ENCODE assay signal across 23 mouse cellular contexts in the genomic region with DNA sequence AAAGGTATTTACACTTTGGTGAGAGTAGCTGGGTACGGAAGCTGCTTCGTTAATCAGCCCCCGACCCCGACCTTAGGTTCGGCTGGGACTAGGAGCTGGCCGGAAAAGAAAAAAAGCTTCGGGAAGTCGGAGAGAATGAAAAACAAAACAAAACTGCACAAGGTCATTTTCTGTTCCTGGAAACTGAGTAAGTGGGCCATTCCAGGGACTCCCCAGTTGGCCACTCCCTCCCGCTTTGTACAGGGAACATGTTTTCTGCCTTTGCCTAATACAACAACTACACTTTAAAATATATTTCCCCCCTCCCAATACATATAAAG. TPM values are rescaled to one million over a fixed set of nuclear protein-coding genes. Genes with fewer than 3 reads are reported as not detected.
DNase-seq lines count a peak whose midpoint lies in the region; ATAC-seq and TF ChIP-seq lines count a peak whose summit lies in the region.
"Had no signal": no experiment of that assay in that cellular context is flagged by ENCODE, and none has a peak within 500 bp of the region (broad histone marks: within the 10 kb centered on the region; RNA-seq: fewer than 3 reads in every experiment).

No protein-coding gene starts in this region.

- WGBS in intestine, embryonic 14.5 days, result 5% methylated on average over 9 of the region's 9 CpGs
- 4% methylated on average over 9 of the region's 9 CpGs for WGBS in intestine, postnatal 0 days
- under 1% methylated on average over 9 of the region's 9 CpGs for WGBS in limb, embryonic 12.5 days

- peak; percentile 56 for DNase-seq in embryo, embryonic 10.5 days (ENCODE audit: low spot score)
- DNase-seq in embryo, embryonic 10 days (ENCODE audit: low spot score), result no peak
- peak; percentile 59 for DNase-seq in intestine, embryonic 14.5 days (ENCODE audit: low spot score)
- DNase-seq in left cerebral cortex, postnatal 10 days (ENCODE audit: extremely low spot score in 1 of 2, low spot score in 2 of 2), result no peak
- DNase-seq in frontal cortex, postnatal 14 days (ENCODE audit: low spot score in 2 of 2), result no peak
- DNase-seq: adrenal gland, adult 8-10 months; adrenal gland, postnatal 36 days; cerebellum, adult 2 months; gastrocnemius, postnatal 10 days; heart, postnatal 36 days had no signal

- H3K4me1 ChIP-seq in intestine, embryonic 14.5 days (replicated peaks; ENCODE audit: control insufficient read depth, insufficient read depth, low read length), result 0 out of 2 replicates have a peak, but pooled peaks cover 3% of the 10 kb centered on the region
- no peaks in the 10 kb centered on the region for H3K4me1 ChIP-seq in intestine, postnatal 0 days (replicated peaks; ENCODE audit: control insufficient read depth, insufficient read depth, low read length)
- peaks cover 35% of the 10 kb centered on the region for H3K4me1 ChIP-seq in limb, embryonic 12.5 days (replicated peaks)
- H3K4me1 ChIP-seq: embryonic facial prominence, embryonic 10.5 days; forebrain, embryonic 15.5 days; heart, embryonic 13.5 days; hindbrain, embryonic 12.5 days had no signal

- H3K27me3 ChIP-seq in intestine, embryonic 14.5 days (replicated peaks; ENCODE audit: control insufficient read depth, insufficient read depth, low read length), result peaks cover 97% of the 10 kb centered on the region
- H3K27me3 ChIP-seq in intestine, postnatal 0 days (replicated peaks; ENCODE audit: control insufficient read depth, insufficient read depth, low read length), result peaks cover 96% of the 10 kb centered on the region
- H3K27me3 ChIP-seq in limb, embryonic 12.5 days, result peaks cover 74% of the 10 kb centered on the region

- H3K4me3 ChIP-seq in intestine, embryonic 14.5 days (ENCODE audit: low read depth, low read length), result no peak overlapping the region
- H3K4me3 ChIP-seq in intestine, postnatal 0 days (ENCODE audit: low read depth, low read length), result no peak overlapping the region
- peak overlapping the region; percentile 99 for H3K4me3 ChIP-seq in limb, embryonic 12.5 days (replicated peaks)
- H3K4me3 ChIP-seq: embryonic facial prominence, embryonic 10.5 days; forebrain, embryonic 15.5 days; heart, embryonic 13.5 days; hindbrain, embryonic 12.5 days had no signal

- H3K9ac ChIP-seq in intestine, embryonic 14.5 days (ENCODE audit: low read length), result no peak overlapping the region
- H3K9ac ChIP-seq in intestine, postnatal 0 days (ENCODE audit: low read depth, low read length), result no peak overlapping the region
- H3K9ac ChIP-seq in limb, embryonic 12.5 days (replicated peaks), result peak overlapping the region; percentile 99
- H3K9ac ChIP-seq: forebrain, embryonic 15.5 days; heart, embryonic 13.5 days; hindbrain, embryonic 12.5 days had no signal

- H3K27ac ChIP-seq in intestine, embryonic 14.5 days (ENCODE audit: low read depth), result no peak overlapping the region
- no peak overlapping the region for H3K27ac ChIP-seq in intestine, postnatal 0 days (ENCODE audit: low read depth, low read length)
- peak overlapping the region; percentile 98 for H3K27ac ChIP-seq in limb, embryonic 12.5 days
- H3K27ac ChIP-seq: embryonic facial prominence, embryonic 10.5 days; forebrain, embryonic 15.5 days; heart, embryonic 13.5 days; hindbrain, embryonic 12.5 days had no signal

- H3K4me2 ChIP-seq in intestine, embryonic 14.5 days (ENCODE audit: low read length), result no peak overlapping the region
- H3K4me2 ChIP-seq in intestine, postnatal 0 days (replicated peaks; ENCODE audit: low read depth), result no peak overlapping the region
- H3K4me2 ChIP-seq in limb, embryonic 12.5 days, result peak overlapping the region; percentile 96
- H3K4me2 ChIP-seq: forebrain, embryonic 15.5 days; heart, embryonic 13.5 days; hindbrain, embryonic 12.5 days had no signal

- H3K9me3 ChIP-seq in intestine, embryonic 14.5 days (ENCODE audit: control insufficient read depth, low read length), result no peaks in the 10 kb centered on the region
- no peaks in the 10 kb centered on the region for H3K9me3 ChIP-seq in intestine, postnatal 0 days (ENCODE audit: control insufficient read depth)
- no peaks in the 10 kb centered on the region for H3K9me3 ChIP-seq in limb, embryonic 12.5 days
- H3K9me3 ChIP-seq: embryonic facial prominence, embryonic 10.5 days; forebrain, embryonic 15.5 days; G1E; heart, embryonic 13.5 days; hindbrain, embryonic 12.5 days had no signal

- TF ChIP-seq CTCF in intestine, postnatal 0 days (IDR thresholded peaks at IDR 0.05; ENCODE audit: low read depth), result no peak

- H3K36me3 ChIP-seq in intestine, embryonic 14.5 days (ENCODE audit: control insufficient read depth, insufficient read depth, low read length), result no peaks in the 10 kb centered on the region
- no peaks in the 10 kb centered on the region for H3K36me3 ChIP-seq in intestine, postnatal 0 days (ENCODE audit: control insufficient read depth, insufficient read depth)
- no peaks in the 10 kb centered on the region for H3K36me3 ChIP-seq in limb, embryonic 12.5 days
- H3K36me3 ChIP-seq: embryonic facial prominence, embryonic 10.5 days; forebrain, embryonic 15.5 days; G1E; heart, embryonic 13.5 days; hindbrain, embryonic 12.5 days had no signal

- intact Hi-C loops in left cerebral cortex, postnatal 10 days (cut with DNase I), result loop anchor here (10.0 kb wide), 1 partner anchor 48 kb away; a partner anchor contains a TSS

- no peak for ATAC-seq in intestine, embryonic 14.5 days (replicated peaks; ENCODE audit: low FRiP score, low TSS enrichment, low read depth)
- no peak for ATAC-seq in intestine, postnatal 0 days
- no peak for ATAC-seq in limb, embryonic 12.5 days (ENCODE audit: insufficient number of reproducible peaks, insufficient read depth, low FRiP score, low TSS enrichment, low read depth)
- ATAC-seq: CD4-positive, CD25-positive, alpha-beta regulatory T cell, adult 4 months; forebrain, embryonic 15.5 days; hindbrain, embryonic 16.5 days; inflammation-experienced regulatory T-cells, adult 6 months had no signal

RNA-seq across cellular contexts. Expression of a gene that starts 5.9 kb away (rescaled TPM):
- 0.35 and 0.39 TPM in 2 replicates for polyA plus RNA-seq in intestine, embryonic 14.5 days (2014; fragmentation: Nextera tagmentation; extraction: Ambion mirVana)
- not detected in 2 replicates for polyA plus RNA-seq in intestine, postnatal 0 days (2015; fragmentation: Nextera tagmentation; extraction: Ambion mirVana)
- 33.1 and 34.1 TPM in 2 replicates for polyA plus RNA-seq in limb, embryonic 12.5 days (2016; fragmentation: Nextera tagmentation; extraction: Ambion mirVana)
- total RNA-seq in left cerebral cortex, postnatal 10 days (2021), result not detected
- total RNA-seq: adrenal gland, adult 8-10 months; adrenal gland, postnatal 36 days; G1E; heart, adult 8-10 months; heart, postnatal 36 days had no signal
- polyA plus RNA-seq: CD4-positive, CD25-positive, alpha-beta regulatory T cell, adult 4 months; cerebellum, adult 2 months; embryonic facial prominence, embryonic 10.5 days; embryonic facial prominence, embryonic 14.5 days; forebrain, embryonic 15.5 days; G1E; heart, embryonic 13.5 days; heart, postnatal 0 days; hindbrain, embryonic 12.5 days; hindbrain, embryonic 16.5 days; inflammation-experienced regulatory T-cells, adult 6 months had no signal

RNA-seq across cellular contexts. Expression of a gene that starts 21.0 kb away (rescaled TPM):
- 2.0 and 2.6 TPM in 2 replicates for polyA plus RNA-seq in intestine, embryonic 14.5 days (2014; fragmentation: Nextera tagmentation; extraction: Ambion mirVana)
- 1.1 TPM in 1 of 2 replicates, not detected in the other for polyA plus RNA-seq in intestine, postnatal 0 days (2015; fragmentation: Nextera tagmentation; extraction: Ambion mirVana)
- polyA plus RNA-seq in limb, embryonic 12.5 days (2016; fragmentation: Nextera tagmentation; extraction: Ambion mirVana), result 88.2 and 96.8 TPM in 2 replicates
- not detected for total RNA-seq in left cerebral cortex, postnatal 10 days (2021)
- total RNA-seq: adrenal gland, adult 8-10 months; adrenal gland, postnatal 36 days; G1E; heart, adult 8-10 months; heart, postnatal 36 days had no signal
- polyA plus RNA-seq: CD4-positive, CD25-positive, alpha-beta regulatory T cell, adult 4 months; cerebellum, adult 2 months; embryonic facial prominence, embryonic 10.5 days; embryonic facial prominence, embryonic 14.5 days; forebrain, embryonic 15.5 days; G1E; heart, embryonic 13.5 days; heart, postnatal 0 days; hindbrain, embryonic 12.5 days; hindbrain, embryonic 16.5 days; inflammation-experienced regulatory T-cells, adult 6 months had no signal

RNA-seq across cellular contexts. Expression of a gene that starts 26.0 kb away (rescaled TPM):
- 15.6 and 20.4 TPM in 2 replicates for polyA plus RNA-seq in intestine, embryonic 14.5 days (2014; fragmentation: Nextera tagmentation; extraction: Ambion mirVana)
- 0.17 and 7.8 TPM in 2 replicates for polyA plus RNA-seq in intestine, postnatal 0 days (2015; fragmentation: Nextera tagmentation; extraction: Ambion mirVana)
- polyA plus RNA-seq in limb, embryonic 12.5 days (2016; fragmentation: Nextera tagmentation; extraction: Ambion mirVana), result 272 and 294 TPM in 2 replicates
- total RNA-seq in left cerebral cortex, postnatal 10 days (2021), result not detected
- total RNA-seq: heart, adult 8-10 months; heart, postnatal 36 days had no signal
- polyA plus RNA-seq: CD4-positive, CD25-positive, alpha-beta regulatory T cell, adult 4 months; cerebellum, adult 2 months; embryonic facial prominence, embryonic 10.5 days; embryonic facial prominence, embryonic 14.5 days; forebrain, embryonic 15.5 days; G1E; heart, embryonic 13.5 days; heart, postnatal 0 days; hindbrain, embryonic 12.5 days; hindbrain, embryonic 16.5 days; inflammation-experienced regulatory T-cells, adult 6 months had no signal

RNA-seq across cellular contexts. Expression of a gene that starts 35.7 kb away (rescaled TPM):
- polyA plus RNA-seq in intestine, embryonic 14.5 days (2014; fragmentation: Nextera tagmentation; extraction: Ambion mirVana), result 4.2 and 7.1 TPM in 2 replicates
- 1.1 and 3.0 TPM in 2 replicates for polyA plus RNA-seq in intestine, postnatal 0 days (2015; fragmentation: Nextera tagmentation; extraction: Ambion mirVana)
- polyA plus RNA-seq in limb, embryonic 12.5 days (2016; fragmentation: Nextera tagmentation; extraction: Ambion mirVana), result 74.7 and 77.4 TPM in 2 replicates
- total RNA-seq in left cerebral cortex, postnatal 10 days (2021), result not detected
- total RNA-seq: heart, adult 8-10 months; heart, postnatal 36 days had no signal
- polyA plus RNA-seq: cerebellum, adult 2 months; embryonic facial prominence, embryonic 10.5 days; forebrain, embryonic 15.5 days; G1E; heart, postnatal 0 days had no signal

RNA-seq across cellular contexts. Expression of a gene that starts 45.0 kb away (rescaled TPM):
- 9.2 and 10.1 TPM in 2 replicates for polyA plus RNA-seq in intestine, embryonic 14.5 days (2014; fragmentation: Nextera tagmentation; extraction: Ambion mirVana)
- 5.6 and 6.2 TPM in 2 replicates for polyA plus RNA-seq in intestine, postnatal 0 days (2015; fragmentation: Nextera tagmentation; extraction: Ambion mirVana)
- polyA plus RNA-seq in limb, embryonic 12.5 days (2016; fragmentation: Nextera tagmentation; extraction: Ambion mirVana), result 11.7 and 13.8 TPM in 2 replicates
- not detected for total RNA-seq in left cerebral cortex, postnatal 10 days (2021)
- polyA plus RNA-seq: CD4-positive, CD25-positive, alpha-beta regulatory T cell, adult 4 months; embryonic facial prominence, embryonic 10.5 days; forebrain, embryonic 15.5 days; inflammation-experienced regulatory T-cells, adult 6 months had no signal

Comparison
In these comparisons a context has a peak if more than half of its experiments do, and no peak if none do; other contexts are left out.
1. DNase-seq: peak in embryo, embryonic 10.5 days (single experiment) and intestine, embryonic 14.5 days (single experiment); none in embryo, embryonic 10 days (single experiment), left cerebral cortex, postnatal 10 days (0 of 2) and frontal cortex, postnatal 14 days (0 of 2).
2. RNA of a gene that starts 5.9 kb away (polyA plus RNA-seq): 33.1 to 34.1 TPM in limb, embryonic 12.5 days; 0.35 to 0.39 TPM in intestine, embryonic 14.5 days and not detected in intestine, postnatal 0 days; every median in the first group is over 10 times any median in the second.
3. RNA of a gene that starts 21.0 kb away (polyA plus RNA-seq): 88.2 to 96.8 TPM in limb, embryonic 12.5 days; 2.0 to 2.6 TPM in intestine, embryonic 14.5 days and 1.1 TPM in intestine, postnatal 0 days; every median in the first group is over 10 times any median in the second.
4. RNA of a gene that starts 26.0 kb away (polyA plus RNA-seq): 272 to 294 TPM in limb, embryonic 12.5 days; 15.6 to 20.4 TPM in intestine, embryonic 14.5 days and 0.17 to 7.8 TPM in intestine, postnatal 0 days; every median in the first group is over 10 times any median in the second.